Mouse (Mus musculus) heart, adult 9 months (tissue): ENCODE measurements around the gene Aebp2.
A peak's percentile ranks its signal among the peaks of the same experiment; 100 is the strongest.

Experiments used
- DNase-seq, 2 experiments: peaks; one replicate each; pipeline ENCODE4 v3.0.0; 2022; ENCODE audit warnings: low spot score in 2 of 2

Aebp2 gene

DNA sequence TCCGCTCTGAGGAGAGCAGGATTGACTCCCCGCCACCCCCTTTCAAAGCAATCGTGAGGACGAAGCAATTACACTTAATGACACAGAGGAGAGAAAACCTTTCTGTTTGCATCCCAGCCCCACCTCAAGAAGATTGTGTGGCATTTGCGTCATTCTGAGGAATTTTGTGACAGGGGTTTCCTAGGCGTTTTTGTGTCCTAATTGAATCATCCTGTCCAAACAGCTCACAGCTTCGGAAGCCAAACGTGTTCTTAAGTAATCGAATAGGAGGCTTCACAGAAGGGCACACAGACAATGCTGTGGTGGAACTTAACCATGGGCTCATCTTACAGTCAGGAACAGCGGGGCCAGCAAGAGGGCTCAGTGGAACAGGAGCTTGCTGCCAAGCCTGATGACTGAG, 15.9 kb upstream of the Aebp2 start:
- no peak for DNase-seq

- DNase-seq: no peak
These were observed 13.8 kb upstream of the Aebp2 start for GRCm38 (mm10) chr6:140608666-140609065.

DNA sequence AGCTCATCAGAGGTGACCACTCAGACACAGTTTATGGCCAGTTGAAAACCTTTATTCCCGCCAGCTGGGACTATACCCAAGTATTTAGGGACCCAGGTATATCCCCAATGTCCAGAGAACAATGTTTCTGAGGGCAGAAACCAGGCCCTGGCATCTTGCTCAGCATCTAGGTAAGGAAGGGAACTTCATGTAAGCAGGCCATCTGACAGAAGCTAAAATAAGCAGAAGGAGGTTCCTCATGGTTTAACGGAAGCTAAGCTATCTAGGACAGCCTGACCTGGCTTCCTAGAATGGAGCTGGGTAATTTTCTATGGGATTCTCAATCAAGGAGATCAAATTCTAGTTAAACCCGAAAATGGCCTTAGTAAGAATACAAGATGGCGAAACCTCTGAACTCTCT, 12.9 kb upstream of the Aebp2 start:
- DNase-seq: no peak

DNA sequence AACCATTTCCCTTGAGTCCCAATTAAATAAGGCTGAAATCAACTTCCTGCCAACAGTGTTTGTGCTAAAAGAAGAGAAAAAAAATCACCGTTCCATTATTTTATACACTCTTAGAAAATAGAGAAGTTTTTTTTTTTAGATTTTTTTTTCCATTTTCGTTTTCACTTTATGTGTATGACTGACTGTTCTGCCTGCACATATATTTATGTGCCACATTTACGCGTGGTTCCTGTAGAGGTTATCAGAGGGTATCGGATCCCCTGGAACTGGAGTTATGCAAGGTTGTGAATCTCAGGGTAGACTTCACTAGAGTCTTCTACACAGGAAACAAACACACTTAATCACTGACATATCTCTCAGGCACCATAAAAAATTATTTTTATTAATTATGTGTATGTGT, 12.3 kb upstream of the Aebp2 start:
- DNase-seq: no peak

DNA sequence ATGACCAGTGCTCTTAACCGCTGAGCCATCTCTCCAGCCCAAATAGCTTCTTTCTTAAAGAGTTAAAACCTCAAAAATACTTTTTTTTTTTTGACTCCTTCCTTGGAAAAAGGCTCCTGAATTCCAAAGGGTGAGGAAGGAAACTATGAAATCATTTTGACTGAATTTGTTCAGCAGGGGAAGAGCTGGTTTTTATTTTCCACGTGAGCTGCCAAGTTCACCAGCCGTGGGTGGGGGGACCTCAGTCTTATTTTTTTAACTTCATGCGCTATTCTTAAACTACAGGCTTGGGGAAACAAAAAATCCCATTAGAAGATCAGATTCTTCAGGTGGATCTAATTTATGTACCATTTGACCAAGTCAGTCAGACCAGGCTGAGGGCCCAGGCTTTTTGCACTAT, 11.2 kb upstream of the Aebp2 start:
- DNase-seq: no peak

DNA sequence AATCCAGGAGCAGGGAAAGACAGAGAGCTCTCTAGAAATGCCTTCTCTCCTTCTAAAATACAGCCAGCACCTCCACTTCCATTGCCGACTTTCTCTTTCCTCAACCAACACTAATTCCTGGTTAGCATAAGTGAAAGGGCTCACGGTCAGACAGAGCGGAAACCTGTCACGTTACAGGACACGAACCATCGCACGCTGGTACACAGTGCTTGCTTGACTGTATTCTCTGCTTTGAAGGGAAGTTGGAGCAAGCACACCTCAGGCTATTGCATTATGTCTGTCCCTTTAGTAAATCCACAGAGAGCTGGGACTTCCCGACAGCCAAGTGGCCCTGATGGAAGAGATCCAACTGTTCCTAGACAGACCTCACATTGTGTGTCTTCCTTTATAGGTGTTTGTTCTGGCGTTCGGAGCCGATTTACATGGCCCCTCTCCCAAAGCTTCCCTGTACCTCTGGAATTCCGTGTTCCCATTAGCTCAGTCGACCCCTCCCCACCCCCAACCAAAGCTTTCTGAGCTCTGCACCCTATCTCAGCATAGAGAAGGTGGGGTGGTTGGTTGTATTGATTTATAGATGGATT, 10.5 kb upstream of the Aebp2 start:
- DNase-seq: peak in 1 of 2 experiments; percentile 30

GRCm38 (mm10) chr6:140613822-140614221, 8.6 kb upstream of the Aebp2 start:
- DNase-seq: no peak

GRCm38 (mm10) chr6:140614711-140615110, 7.8 kb upstream of the Aebp2 start:
- DNase-seq: no peak

DNA sequence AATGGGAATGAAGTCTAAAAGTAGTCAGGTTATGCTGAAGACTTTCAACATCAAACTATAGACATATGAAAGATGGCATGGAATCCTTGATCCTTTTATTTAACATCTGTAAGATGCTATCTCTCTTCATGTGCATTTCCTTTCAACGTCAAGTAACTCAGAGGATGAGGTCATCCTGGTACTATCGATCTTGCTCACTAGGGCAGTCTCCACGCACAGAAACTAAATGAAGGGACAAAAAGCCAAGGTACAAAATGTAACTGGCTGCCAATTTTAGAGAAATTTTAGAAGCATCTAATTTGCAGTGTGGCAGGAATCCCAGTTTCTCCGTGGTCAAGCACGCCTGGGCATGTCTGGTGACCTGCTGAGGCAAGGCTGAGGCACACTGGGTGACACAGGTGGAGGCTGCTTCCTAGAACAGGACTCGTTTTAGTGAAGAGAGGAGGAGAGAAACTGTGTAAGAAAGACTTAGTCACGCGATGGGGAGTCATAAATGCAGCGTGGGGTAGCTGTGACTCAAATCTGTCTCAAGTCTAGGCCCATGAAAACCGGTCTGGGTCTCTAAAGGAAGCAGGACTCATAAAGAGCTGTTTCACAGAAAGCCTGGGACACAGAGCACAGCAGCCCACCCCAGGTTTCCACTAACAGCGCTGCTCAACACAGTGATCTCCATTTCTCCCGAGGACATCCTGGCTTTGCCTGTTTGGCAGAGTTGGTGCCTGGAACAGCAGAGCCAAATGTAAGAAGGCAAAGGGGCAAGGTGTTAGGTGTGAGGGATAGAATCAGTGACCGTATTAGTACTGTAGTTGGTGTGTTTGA, 1.7 kb upstream of the Aebp2 start:
- DNase-seq: no peak

DNA sequence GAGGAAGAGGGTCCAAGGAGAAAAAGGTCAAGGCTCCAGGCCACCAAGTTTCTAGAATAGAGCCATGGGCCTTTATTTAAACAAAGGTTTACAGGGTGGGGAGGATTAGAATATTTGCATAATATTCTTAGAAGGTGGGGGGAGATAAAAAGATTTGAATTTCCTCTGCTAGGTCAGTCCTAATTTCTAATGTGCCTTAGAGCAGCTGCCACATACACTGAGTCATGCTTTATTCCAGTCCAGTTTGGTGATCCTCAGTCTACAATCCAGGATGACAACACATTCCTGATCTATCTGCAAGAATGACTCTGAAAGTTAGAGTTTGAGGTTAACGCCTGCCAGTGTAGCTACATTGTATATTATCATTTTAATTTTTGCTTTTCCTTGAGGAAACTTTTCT, 841 bp upstream of the Aebp2 start:
- DNase-seq: no peak

GRCm38 (mm10) chr6:140623226-140624095, 998 bp downstream of the Aebp2 start:
- DNase-seq: peak; percentile 90 to 93

DNA sequence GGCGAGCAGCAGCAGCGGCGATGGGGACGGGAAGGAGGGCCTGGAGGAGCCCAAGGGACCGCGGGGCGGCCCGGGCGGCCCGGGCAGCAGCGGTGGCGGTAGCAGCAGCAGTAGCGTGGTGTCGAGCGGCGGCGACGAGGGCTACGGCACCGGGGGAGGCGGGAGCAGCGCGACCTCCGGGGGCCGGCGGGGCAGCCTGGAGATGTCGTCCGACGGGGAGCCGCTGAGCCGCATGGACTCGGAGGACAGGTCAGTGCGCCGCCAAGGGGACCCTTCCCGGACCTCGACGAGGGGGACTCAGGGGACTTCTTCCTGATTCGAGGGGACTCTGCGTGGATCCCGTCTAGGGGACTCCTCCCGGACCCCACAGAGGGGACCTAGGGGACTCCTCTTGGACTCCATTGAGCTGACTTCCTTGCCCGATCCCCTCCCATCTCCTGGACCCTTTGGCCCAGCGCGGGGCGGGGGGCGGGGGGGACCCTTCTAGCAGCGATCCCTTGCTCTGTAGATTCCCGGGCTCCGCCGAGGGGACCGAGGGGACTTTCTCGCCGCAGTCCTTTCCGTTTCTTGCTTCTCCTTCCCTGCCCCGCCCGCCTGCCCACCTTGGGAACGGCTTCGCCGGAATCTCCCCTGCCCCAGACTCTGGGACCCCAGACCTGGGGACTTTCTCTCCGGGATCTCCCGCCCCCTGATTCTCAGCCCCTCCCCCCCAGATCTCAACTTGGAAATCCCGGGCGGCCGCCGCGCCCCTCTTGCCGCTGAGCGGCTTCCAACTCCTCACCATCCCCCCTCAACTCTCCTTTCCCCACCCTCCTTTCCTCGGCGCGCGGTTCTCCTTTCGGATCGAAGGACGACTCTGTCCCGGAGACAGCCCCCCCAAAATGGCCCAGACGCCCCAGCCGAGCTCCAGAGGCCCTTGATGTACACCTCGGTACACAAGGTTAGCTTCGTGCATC, 1.9 kb downstream of the Aebp2 start:
- peak; percentile 36 to 40 for DNase-seq

GRCm38 (mm10) chr6:140629176-140629859, 6.9 kb downstream of the Aebp2 start:
- DNase-seq: no peak

- DNase-seq: no peak
These were observed 7.8 kb downstream of the Aebp2 start for GRCm38 (mm10) chr6:140630306-140630705.

GRCm38 (mm10) chr6:140633616-140634015, 11.2 kb downstream of the Aebp2 start:
- no peak for DNase-seq

DNA sequence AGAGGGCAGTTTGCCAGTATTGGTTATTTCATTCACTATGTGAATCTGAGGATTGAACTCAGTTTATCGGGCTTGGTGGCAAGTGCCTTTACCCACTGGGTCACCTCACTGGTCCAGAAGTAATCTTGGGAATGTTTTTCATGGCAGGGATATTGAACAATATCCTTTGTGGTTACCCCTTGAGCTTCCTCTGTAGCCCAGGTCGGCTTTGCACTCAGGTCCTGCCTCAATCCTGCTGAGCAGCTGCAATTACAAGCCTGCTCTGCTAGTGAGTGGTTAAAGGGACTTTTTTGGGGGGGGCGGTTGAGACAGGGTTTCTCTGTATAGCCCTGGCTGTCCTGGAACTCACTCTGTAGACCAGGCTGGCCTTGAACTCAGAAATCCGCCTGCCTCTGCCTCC, 13.8 kb downstream of the Aebp2 start:
- no peak for DNase-seq

DNA sequence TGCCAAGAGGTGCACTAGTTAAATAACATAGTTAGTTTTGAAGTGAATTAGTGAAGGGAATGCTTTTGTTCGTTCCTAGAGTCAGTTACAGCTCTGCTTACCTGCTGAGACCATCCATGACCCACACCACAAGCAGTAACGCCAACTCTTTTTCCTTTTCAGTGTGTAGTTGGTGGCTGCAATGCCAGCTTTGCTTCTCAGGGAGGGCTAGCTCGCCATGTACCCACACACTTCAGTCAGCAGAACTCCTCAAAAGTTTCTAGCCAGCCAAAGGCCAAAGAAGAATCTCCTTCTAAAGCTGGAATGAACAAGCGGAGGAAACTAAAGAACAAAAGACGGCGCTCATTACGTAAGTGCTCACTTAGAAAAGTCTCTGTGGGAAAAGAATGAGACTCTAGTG, 19.5 kb downstream of the Aebp2 start:
- DNase-seq: no peak

DNA sequence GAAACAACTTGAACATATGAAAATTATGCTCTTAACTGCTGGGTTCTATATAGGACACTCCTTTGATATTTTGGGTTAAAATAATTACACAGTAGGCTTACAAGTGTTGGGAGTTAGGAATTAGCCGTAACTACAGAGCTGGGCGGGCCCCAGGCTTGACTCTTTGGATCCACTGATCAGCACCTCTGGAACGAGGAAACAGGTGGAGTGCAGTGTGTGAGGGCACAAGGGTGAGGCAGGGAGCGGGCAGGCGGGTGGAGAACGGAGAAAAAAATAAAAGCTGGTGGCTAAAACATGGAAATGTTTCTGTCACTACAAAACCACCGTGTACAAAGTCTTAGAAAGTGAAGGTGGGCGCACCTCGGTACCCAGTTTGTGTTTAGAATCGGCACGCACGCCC, 20.2 kb downstream of the Aebp2 start:
- DNase-seq: no peak

- no peak for DNase-seq
These were observed 23.5 kb downstream of the Aebp2 start for GRCm38 (mm10) chr6:140645931-140646330.

GRCm38 (mm10) chr6:140646892-140647291, 24.4 kb downstream of the Aebp2 start:
- DNase-seq: peak; percentile 7 to 13

DNA sequence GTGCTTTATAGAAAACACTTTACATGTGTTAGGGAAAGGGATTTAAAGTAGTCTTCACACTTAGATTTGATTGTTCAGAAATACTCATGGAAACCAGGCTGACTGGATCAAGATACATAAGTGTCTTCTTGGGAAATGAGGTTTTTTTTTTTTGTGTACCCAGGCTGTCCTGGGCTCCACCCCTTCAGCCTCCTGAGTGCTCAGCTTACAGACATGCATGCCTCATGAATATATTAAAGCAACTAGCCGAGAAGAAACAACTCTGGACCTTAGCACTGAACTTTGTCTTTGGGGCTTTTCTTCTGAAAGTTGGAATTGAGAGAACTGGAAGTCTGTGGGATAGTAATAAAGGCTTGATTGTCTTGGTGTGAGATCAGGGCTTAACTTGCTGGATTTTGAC, 27.3 kb downstream of the Aebp2 start:
- DNase-seq: no peak
